Mouse (Mus musculus) activated CD4-positive, CD25-positive, alpha-beta regulatory T cell, adult 4 months (primary cell): ENCODE measurements around the gene Zfp629. TPM values are rescaled to one million over a fixed set of nuclear protein-coding genes. Genes with fewer than 3 reads are reported as not detected.

Source experiments
- ATAC-seq: one replicate; pipeline ENCODE4 v1.8.0; 2017
- polyA plus RNA-seq, 2 experiments: library from polyadenylated mRNA; unstranded; fragments of 100-300 nt; shearing (Covaris generic); gene quantifications; one replicate each; pipeline ENCODE4 v1.2.1; 2017

Gene Zfp629
- polyA plus RNA-seq, 2 experiments from 2014 or later, result 0.18 TPM; not detected in 1

- ATAC-seq, result no peak
These were observed 1.5 kb downstream of the Zfp629 start for GRCm38 (mm10) chr7:127614091-127614490.

GRCm38 (mm10) chr7:127613501-127613900 is 2.1 kb downstream of the Zfp629 start:
- ATAC-seq, result no peak

GRCm38 (mm10) chr7:127611561-127611960 is 4.0 kb downstream of the Zfp629 start:
- no peak for ATAC-seq

GRCm38 (mm10) chr7:127611011-127611410 is 4.6 kb downstream of the Zfp629 start:
- ATAC-seq, result no peak

- ATAC-seq, result no peak
These were observed 8.4 kb downstream of the Zfp629 start for GRCm38 (mm10) chr7:127607150-127607549.

- ATAC-seq, result no peak
These were observed 11.3 kb downstream of the Zfp629 start for GRCm38 (mm10) chr7:127604256-127604655.

- ATAC-seq, result no peak
These were observed 12.7 kb downstream of the Zfp629 start for GRCm38 (mm10) chr7:127602903-127603302.

GRCm38 (mm10) chr7:127601735-127602134 is 13.9 kb downstream of the Zfp629 start:
- no peak for ATAC-seq

- ATAC-seq, result no peak
These were observed 15.0 kb downstream of the Zfp629 start for GRCm38 (mm10) chr7:127600612-127601011.

- ATAC-seq, result no peak
These were observed 18.9 kb downstream of the Zfp629 start for GRCm38 (mm10) chr7:127596747-127597146.

GRCm38 (mm10) chr7:127592575-127592974 is 23.0 kb downstream of the Zfp629 start:
- no peak for ATAC-seq

- ATAC-seq, result no peak
These were observed 24.5 kb downstream of the Zfp629 start for GRCm38 (mm10) chr7:127591108-127591507.

- no peak for ATAC-seq
These were observed 26.0 kb downstream of the Zfp629 start for GRCm38 (mm10) chr7:127589637-127590036.

- peak; percentile 37 for ATAC-seq
These were observed 26.7 kb downstream of the Zfp629 start for GRCm38 (mm10) chr7:127588901-127589300.

GRCm38 (mm10) chr7:127588011-127588871 is 27.4 kb downstream of the Zfp629 start, which contains the start of the genes Ccdc189 and Rnf40:
Gene Ccdc189 (minus strand): TSS chr7:127588595.
Gene Rnf40 (plus strand): TSS chr7:127588767.
- peak; percentile 96 for ATAC-seq

- no peak for ATAC-seq
These were observed 28.4 kb downstream of the Zfp629 start for GRCm38 (mm10) chr7:127587196-127587595.

GRCm38 (mm10) chr7:127586149-127586548 is 29.4 kb downstream of the Zfp629 start:
- ATAC-seq, result no peak

- no peak for ATAC-seq
These were observed 30.6 kb downstream of the Zfp629 start for GRCm38 (mm10) chr7:127585031-127585430.

- no peak for ATAC-seq
These were observed 32.3 kb downstream of the Zfp629 start for GRCm38 (mm10) chr7:127583260-127583659.

GRCm38 (mm10) chr7:127574115-127574514 is 41.5 kb downstream of the Zfp629 start:
- ATAC-seq, result no peak

GRCm38 (mm10) chr7:127573503-127574008 is 42.0 kb downstream of the Zfp629 start:
- no peak for ATAC-seq

GRCm38 (mm10) chr7:127572895-127573471 is 42.6 kb downstream of the Zfp629 start, which contains the start of gene Phkg2:
Gene Phkg2 (plus strand): TSS chr7:127573340.
- peak; percentile 99 for ATAC-seq

GRCm38 (mm10) chr7:127564381-127565150 is 51.0 kb downstream of the Zfp629 start:
- no peak for ATAC-seq
